Mouse (Mus musculus) olfactory bulb, adult 2 months (tissue): ENCODE data around the gene Iapp.
"Not testable (repeated sequence)": the region's sequence is repeated elsewhere in the genome, so short reads cannot be mapped to it uniquely, and the experiment has no call there.

Experiments
- CTCF ChIP-seq: fragments of 200-500 bp; IDR thresholded peaks from 2 replicates; pipeline ENCODE4 v1.5.1; 2012; ENCODE audit warnings: low read depth, mild to moderate bottlenecking, low read length, moderate library complexity; ENCODE audit not compliant: insufficient read depth
- POLR2A ChIP-seq: fragments of 200-500 bp; IDR thresholded peaks from 2 replicates; pipeline ENCODE4 v1.6.1; 2012; ENCODE audit warnings: mild to moderate bottlenecking, low read depth, low read length, moderate library complexity; ENCODE audit not compliant: insufficient read depth

GRCm38 (mm10) chr6:142250738-142251307 lies 47.4 kb upstream of the Iapp start:
- not testable (repeated sequence) for TF ChIP-seq CTCF, POLR2A
